In the genomic region with DNA sequence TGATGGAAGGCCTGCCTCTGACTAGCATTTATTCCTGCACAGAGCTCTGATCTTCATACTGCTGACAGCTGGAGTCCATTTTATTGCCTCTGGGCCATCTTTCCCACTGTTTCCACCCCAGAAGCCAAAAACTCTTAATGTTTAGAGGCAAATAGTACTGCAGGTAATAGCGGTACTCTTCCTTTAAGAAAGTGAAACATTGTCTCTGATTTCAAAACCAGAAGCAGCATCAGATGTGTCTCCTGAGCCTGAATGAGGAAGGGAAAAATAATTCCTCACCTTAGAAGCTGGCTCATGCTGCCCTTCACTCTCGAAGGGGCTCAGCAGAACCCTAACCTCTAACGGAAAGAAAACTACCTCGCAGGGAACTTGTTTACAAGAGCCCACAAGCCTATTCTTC, we compare ENCODE assay signal across 10 mouse cellular contexts. TPM values are rescaled to one million over a fixed set of nuclear protein-coding genes. Genes with fewer than 3 reads are reported as not detected.
DNase-seq lines count a peak whose midpoint lies in the region; ATAC-seq and TF ChIP-seq lines count a peak whose summit lies in the region.
"Had no signal": no experiment of that assay in that cellular context is flagged by ENCODE, and none has a peak within 500 bp of the region (broad histone marks: within the 10 kb centered on the region; RNA-seq: fewer than 3 reads in every experiment).

No protein-coding gene starts in this region.

- H3K36me3 ChIP-seq in heart, embryonic 12.5 days: peaks cover 45% of the 10 kb centered on the region
- peaks cover 44% of the 10 kb centered on the region for H3K36me3 ChIP-seq in lung, embryonic 15.5 days
- H3K36me3 ChIP-seq in liver, embryonic 14.5 days (replicated peaks; ENCODE audit: control insufficient read depth, insufficient read depth, low read depth): peaks cover 35% of the 10 kb centered on the region

- DNase-seq in heart, adult 9 months (ENCODE audit: low spot score in 2 of 2): no peak
- DNase-seq in lung, adult 2 months: no peak
- DNase-seq in liver, embryonic 14.5 days (ENCODE audit: low read depth in 3 of 3, low spot score in 3 of 3): no peak
- no peak for DNase-seq in frontal cortex, postnatal 36 days (ENCODE audit: low spot score in 2 of 2)
- no peak for DNase-seq in thymus, postnatal 10 days (ENCODE audit: low spot score in 2 of 2)
- DNase-seq: gastrocnemius, postnatal 14 days had no signal

- H3K4me2 ChIP-seq in heart, embryonic 12.5 days: peak overlapping the region; percentile 76; the same call in 1 of the 2 replicates
- H3K4me2 ChIP-seq in lung, embryonic 15.5 days: peak overlapping the region; percentile 74
- H3K4me2 ChIP-seq in liver, embryonic 14.5 days (ENCODE audit: low read depth): peak overlapping the region; percentile 76

- no peak overlapping the region for H3K9ac ChIP-seq in heart, embryonic 12.5 days
- H3K9ac ChIP-seq in lung, embryonic 15.5 days: no peak overlapping the region
- no peak overlapping the region for H3K9ac ChIP-seq in liver, embryonic 14.5 days (replicated peaks)

- TF ChIP-seq POLR2A in lung, adult 2 months (IDR thresholded peaks at IDR 0.05; ENCODE audit: borderline replicate concordance, extremely low read depth, low read depth, low read length): no peak
- TF ChIP-seq POLR2A in bone marrow macrophage, adult 2 months (IDR thresholded peaks at IDR 0.05; ENCODE audit: borderline replicate concordance, low read depth, low read length): no peak

- peaks cover 5% of the 10 kb centered on the region; the same call in 1 of the 2 replicates for H3K4me1 ChIP-seq in heart, embryonic 12.5 days (replicated peaks)
- H3K4me1 ChIP-seq in lung, embryonic 15.5 days: no peaks in the 10 kb centered on the region
- H3K4me1 ChIP-seq in lung, adult 2 months (ENCODE audit: control insufficient read depth, insufficient read depth, low read length): no peaks in the 10 kb centered on the region
- H3K4me1 ChIP-seq in bone marrow macrophage, adult 2 months (ENCODE audit: control insufficient read depth, insufficient read depth, low read length): peaks cover 2% of the 10 kb centered on the region; the same call in 1 of the 2 replicates
- peaks cover 0 to 2% of the 10 kb centered on the region in 2 experiments; a peak in 1 of 4 replicates for H3K4me1 ChIP-seq in liver, embryonic 14.5 days (replicated peaks; ENCODE audit: control insufficient read depth in 2 of 2, insufficient read depth in 2 of 2, low read length in 1 of 2)
- H3K4me1 ChIP-seq: neural tube, embryonic 12.5 days had no signal

- no peaks in the 10 kb centered on the region for H3K27me3 ChIP-seq in heart, embryonic 12.5 days (replicated peaks)
- no peaks in the 10 kb centered on the region for H3K27me3 ChIP-seq in lung, embryonic 15.5 days
- H3K27me3 ChIP-seq in liver, embryonic 14.5 days (ENCODE audit: control insufficient read depth, insufficient read depth, low read length): no peaks in the 10 kb centered on the region
- H3K27me3 ChIP-seq: neural tube, embryonic 12.5 days had no signal

- no peak for TF ChIP-seq CTCF in lung, adult 2 months (IDR thresholded peaks at IDR 0.05; ENCODE audit: insufficient read depth, low read length)
- no peak for TF ChIP-seq CTCF in bone marrow macrophage, adult 2 months (IDR thresholded peaks at IDR 0.05; ENCODE audit: low read depth, low read length)
- TF ChIP-seq CTCF in liver, embryonic 14.5 days (IDR thresholded peaks at IDR 0.05; ENCODE audit: low read depth): no peak

- TF ChIP-seq EP300 in liver, embryonic 14.5 days (IDR thresholded peaks at IDR 0.05; ENCODE audit: low read depth): no peak

- H3K4me3 ChIP-seq in heart, embryonic 12.5 days: peak overlapping the region; percentile 87; the same call in 1 of the 2 replicates
- H3K4me3 ChIP-seq in lung, embryonic 15.5 days: peak overlapping the region; percentile 82
- no peak overlapping the region for H3K4me3 ChIP-seq in lung, adult 2 months (replicated peaks; ENCODE audit: extremely low read depth, low read depth, low read length)
- peak overlapping the region; percentile 18; the same call in 1 of the 2 replicates for H3K4me3 ChIP-seq in bone marrow macrophage, adult 2 months (ENCODE audit: insufficient read depth, low read length)
- H3K4me3 ChIP-seq in liver, embryonic 14.5 days (ENCODE audit: insufficient read depth in 1 of 2, low read depth in 2 of 2, low read length in 2 of 2): no peak overlapping the region

- no peak for ATAC-seq in heart, embryonic 12.5 days (ENCODE audit: insufficient number of reproducible peaks, low FRiP score)
- ATAC-seq in lung, embryonic 15.5 days (ENCODE audit: borderline replicate concordance, extremely low read depth, low FRiP score, low TSS enrichment): no peak
- ATAC-seq in liver, embryonic 14.5 days (ENCODE audit: insufficient read depth): no peak

- peaks cover 32% of the 10 kb centered on the region for H3K9me3 ChIP-seq in heart, embryonic 12.5 days (replicated peaks)
- H3K9me3 ChIP-seq in lung, embryonic 15.5 days: peaks cover 20% of the 10 kb centered on the region; the same call in 1 of the 2 replicates
- peaks cover 16% of the 10 kb centered on the region for H3K9me3 ChIP-seq in liver, embryonic 14.5 days (ENCODE audit: control insufficient read depth, low read length)

- WGBS in heart, embryonic 12.5 days: 95% methylated on average over 4 of the region's 4 CpGs
- 96% methylated on average over 4 of the region's 4 CpGs for WGBS in lung, embryonic 15.5 days
- 96% methylated on average over 4 of the region's 4 CpGs for WGBS in lung, adult 2 months
- WGBS in liver, embryonic 14.5 days (ENCODE audit: insufficient replicate concordance): 80% methylated on average over 4 of the region's 4 CpGs

- no peak overlapping the region for H3K27ac ChIP-seq in heart, embryonic 12.5 days (ENCODE audit: poor library complexity, severe bottlenecking)
- no peak overlapping the region for H3K27ac ChIP-seq in lung, embryonic 15.5 days
- H3K27ac ChIP-seq in bone marrow macrophage, adult 2 months (ENCODE audit: insufficient read depth, low read depth, low read length): no peak overlapping the region
- no peak overlapping the region for H3K27ac ChIP-seq in liver, embryonic 14.5 days
- H3K27ac ChIP-seq: neural tube, embryonic 12.5 days had no signal

RNA-seq across cellular contexts. Expression of a gene that starts 26.8 kb away (rescaled TPM):
- polyA plus RNA-seq in heart, embryonic 12.5 days (2016; fragmentation: Nextera tagmentation; extraction: Ambion mirVana): 48.0 and 50.1 TPM in 2 replicates
- 37.0 and 39.8 TPM in 2 replicates for polyA plus RNA-seq in lung, embryonic 15.5 days (2015; fragmentation: Nextera tagmentation; extraction: Ambion mirVana)
- 5.3 and 7.8 TPM in 2 replicates for polyA plus RNA-seq in lung, adult 2 months (2012; rRNA removed)
- 33.0 and 34.8 TPM in 2 replicates for polyA plus RNA-seq in bone marrow macrophage, adult 2 months (2012; ENCODE audit: insufficient read depth, insufficient read length, missing spikeins)
- polyA plus RNA-seq in liver, embryonic 14.5 days (2012; rRNA removed): 1.9 and 3.2 TPM in 2 replicates
- polyA plus RNA-seq in liver, embryonic 14.5 days (2014; fragmentation: Nextera tagmentation; extraction: Ambion mirVana): 5.4 and 6.8 TPM in 2 replicates

Comparison
In these comparisons a context has a peak if more than half of its experiments do, and no peak if none do; other contexts are left out.
1. H3K4me3 ChIP-seq: peak in heart, embryonic 12.5 days (single experiment), lung, embryonic 15.5 days (single experiment) and bone marrow macrophage, adult 2 months (single experiment); none in lung, adult 2 months (single experiment) and liver, embryonic 14.5 days (0 of 2).
2. Peak in every context shown above with its lines, with median percentiles within 50 percentile points of each other: H3K4me2 ChIP-seq.